Mouse (Mus musculus): Measurements from ENCODE around the gene Igfn1. TPM values are rescaled to one million over a fixed set of nuclear protein-coding genes. Genes with fewer than 3 reads are reported as not detected.

Igfn1 gene
- polyA plus RNA-seq, 1 experiment, result not detected

- Histone ChIP-seq H3K27ac (ENCODE audit: insufficient read depth, low read length) (no peak overlapping the region), H3K4me1 (ENCODE audit: control insufficient read depth, insufficient read depth, low read length) (no peaks in the 10 kb centered on the region), H3K27me3 (ENCODE audit: control insufficient read depth, insufficient read depth, low read length, poor library complexity, severe bottlenecking) (no peaks in the 10 kb centered on the region), H3K36me3 (ENCODE audit: control insufficient read depth, insufficient read depth, low read length, poor library complexity, severe bottlenecking) (no peaks in the 10 kb centered on the region), H3K9ac (ENCODE audit: low read depth, poor library complexity, severe bottlenecking) (no peak overlapping the region), H3K4me3 (ENCODE audit: low read depth, low read length) (no peak overlapping the region), H3K9me3 (replicated peaks; ENCODE audit: control insufficient read depth, insufficient read depth, low read length, poor library complexity, severe bottlenecking) (no peaks in the 10 kb centered on the region)
- no peak for TF ChIP-seq CTCF (IDR thresholded peaks at IDR 0.05; ENCODE audit: low read depth, low read length)
- no peak for TF ChIP-seq POLR2A (IDR thresholded peaks at IDR 0.05; ENCODE audit: insufficient read depth, low read length)
- TF ChIP-seq EP300 (IDR thresholded peaks at IDR 0.05; ENCODE audit: insufficient read depth, low read depth, low read length), result no peak
Observed at GRCm38 (mm10) chr1:136047894-136048293, 41.8 kb upstream of the Igfn1 start.

- H3K36me3 ChIP-seq (ENCODE audit: control insufficient read depth, insufficient read depth, low read length, poor library complexity, severe bottlenecking), result no peaks in the 10 kb centered on the region
- H3K4me3 ChIP-seq (ENCODE audit: low read depth, low read length), result no peak overlapping the region
- H3K27me3 ChIP-seq (ENCODE audit: control insufficient read depth, insufficient read depth, low read length, poor library complexity, severe bottlenecking), result no peaks in the 10 kb centered on the region
- no peaks in the 10 kb centered on the region for H3K9me3 ChIP-seq (replicated peaks; ENCODE audit: control insufficient read depth, insufficient read depth, low read length, poor library complexity, severe bottlenecking)
- H3K9ac ChIP-seq (ENCODE audit: low read depth, poor library complexity, severe bottlenecking), result no peak overlapping the region
- no peak overlapping the region for H3K27ac ChIP-seq (ENCODE audit: insufficient read depth, low read length)
- H3K4me1 ChIP-seq (ENCODE audit: control insufficient read depth, insufficient read depth, low read length), result no peaks in the 10 kb centered on the region
- no peak for TF ChIP-seq POLR2A (IDR thresholded peaks at IDR 0.05; ENCODE audit: insufficient read depth, low read length)
- TF ChIP-seq CTCF (IDR thresholded peaks at IDR 0.05; ENCODE audit: low read depth, low read length), result peak; percentile 44
- TF ChIP-seq EP300 (IDR thresholded peaks at IDR 0.05; ENCODE audit: insufficient read depth, low read depth, low read length), result no peak
Observed at GRCm38 (mm10) chr1:136047432-136047831, 41.3 kb upstream of the Igfn1 start.

- Histone ChIP-seq H3K4me3 (ENCODE audit: low read depth, low read length) (no peak overlapping the region), H3K27ac (ENCODE audit: insufficient read depth, low read length) (no peak overlapping the region), H3K9ac (ENCODE audit: low read depth, poor library complexity, severe bottlenecking) (no peak overlapping the region), H3K9me3 (replicated peaks; ENCODE audit: control insufficient read depth, insufficient read depth, low read length, poor library complexity, severe bottlenecking) (no peaks in the 10 kb centered on the region), H3K27me3 (ENCODE audit: control insufficient read depth, insufficient read depth, low read length, poor library complexity, severe bottlenecking) (no peaks in the 10 kb centered on the region), H3K36me3 (ENCODE audit: control insufficient read depth, insufficient read depth, low read length, poor library complexity, severe bottlenecking) (no peaks in the 10 kb centered on the region), H3K4me1 (ENCODE audit: control insufficient read depth, insufficient read depth, low read length) (no peaks in the 10 kb centered on the region)
- no peak for TF ChIP-seq POLR2A (IDR thresholded peaks at IDR 0.05; ENCODE audit: insufficient read depth, low read length)
- TF ChIP-seq CTCF (IDR thresholded peaks at IDR 0.05; ENCODE audit: low read depth, low read length), result peak; percentile 88
Observed at GRCm38 (mm10) chr1:136045774-136046173, 39.6 kb upstream of the Igfn1 start.

GRCm38 (mm10) chr1:136040874-136041273, 34.7 kb upstream of the Igfn1 start:
- H3K9me3 ChIP-seq (replicated peaks; ENCODE audit: control insufficient read depth, insufficient read depth, low read length, poor library complexity, severe bottlenecking), result no peaks in the 10 kb centered on the region
- no peaks in the 10 kb centered on the region for H3K36me3 ChIP-seq (ENCODE audit: control insufficient read depth, insufficient read depth, low read length, poor library complexity, severe bottlenecking)
- H3K9ac ChIP-seq (ENCODE audit: low read depth, poor library complexity, severe bottlenecking), result no peak overlapping the region
- H3K4me3 ChIP-seq (ENCODE audit: low read depth, low read length), result no peak overlapping the region
- H3K27me3 ChIP-seq (ENCODE audit: control insufficient read depth, insufficient read depth, low read length, poor library complexity, severe bottlenecking), result no peaks in the 10 kb centered on the region
- no peaks in the 10 kb centered on the region for H3K4me1 ChIP-seq (ENCODE audit: control insufficient read depth, insufficient read depth, low read length)
- H3K27ac ChIP-seq (ENCODE audit: insufficient read depth, low read length), result no peak overlapping the region
- TF ChIP-seq POLR2A (IDR thresholded peaks at IDR 0.05; ENCODE audit: insufficient read depth, low read length) (no peak), EP300 (IDR thresholded peaks at IDR 0.05; ENCODE audit: insufficient read depth, low read depth, low read length) (no peak), CTCF (IDR thresholded peaks at IDR 0.05; ENCODE audit: low read depth, low read length) (no peak)

- Histone ChIP-seq H3K27me3 (ENCODE audit: control insufficient read depth, insufficient read depth, low read length, poor library complexity, severe bottlenecking) (no peaks in the 10 kb centered on the region), H3K4me1 (ENCODE audit: control insufficient read depth, insufficient read depth, low read length) (no peaks in the 10 kb centered on the region), H3K36me3 (ENCODE audit: control insufficient read depth, insufficient read depth, low read length, poor library complexity, severe bottlenecking) (no peaks in the 10 kb centered on the region), H3K9ac (ENCODE audit: low read depth, poor library complexity, severe bottlenecking) (no peak overlapping the region), H3K27ac (ENCODE audit: insufficient read depth, low read length) (no peak overlapping the region), H3K4me3 (ENCODE audit: low read depth, low read length) (no peak overlapping the region), H3K9me3 (replicated peaks; ENCODE audit: control insufficient read depth, insufficient read depth, low read length, poor library complexity, severe bottlenecking) (no peaks in the 10 kb centered on the region)
- TF ChIP-seq CTCF (IDR thresholded peaks at IDR 0.05; ENCODE audit: low read depth, low read length), result no peak
- TF ChIP-seq EP300 (IDR thresholded peaks at IDR 0.05; ENCODE audit: insufficient read depth, low read depth, low read length), result no peak
- no peak for TF ChIP-seq POLR2A (IDR thresholded peaks at IDR 0.05; ENCODE audit: insufficient read depth, low read length)
Observed at GRCm38 (mm10) chr1:136040452-136040851, 34.3 kb upstream of the Igfn1 start.

GRCm38 (mm10) chr1:136038746-136039538, 32.8 kb upstream of the Igfn1 start:
- Histone ChIP-seq H3K27ac (ENCODE audit: insufficient read depth, low read length) (no peak overlapping the region), H3K27me3 (ENCODE audit: control insufficient read depth, insufficient read depth, low read length, poor library complexity, severe bottlenecking) (no peaks in the 10 kb centered on the region), H3K9ac (ENCODE audit: low read depth, poor library complexity, severe bottlenecking) (no peak overlapping the region), H3K4me1 (ENCODE audit: control insufficient read depth, insufficient read depth, low read length) (no peaks in the 10 kb centered on the region), H3K4me3 (ENCODE audit: low read depth, low read length) (no peak overlapping the region), H3K36me3 (ENCODE audit: control insufficient read depth, insufficient read depth, low read length, poor library complexity, severe bottlenecking) (no peaks in the 10 kb centered on the region), H3K9me3 (replicated peaks; ENCODE audit: control insufficient read depth, insufficient read depth, low read length, poor library complexity, severe bottlenecking) (no peaks in the 10 kb centered on the region)
- TF ChIP-seq CTCF (IDR thresholded peaks at IDR 0.05; ENCODE audit: low read depth, low read length) (no peak), EP300 (IDR thresholded peaks at IDR 0.05; ENCODE audit: insufficient read depth, low read depth, low read length) (no peak), POLR2A (IDR thresholded peaks at IDR 0.05; ENCODE audit: insufficient read depth, low read length) (no peak)

All from ES-Bruce4 (cell line).